Mouse (Mus musculus) ovary, postnatal 10 days (tissue): ENCODE measurements at regions not wholly inside any gene's neighbourhood (a gene's known extent, or its start where the extent isn't known, plus 50 kb on each side); places are given as distances from the start of the nearest gene placed in this dataset.
"Not testable (repeated sequence)": the region's sequence is repeated elsewhere in the genome, so short reads cannot be mapped to it uniquely, and the experiment has no call there.

Source experiments
- DNase-seq: peaks from one replicate; pipeline ENCODE4 v3.0.0; 2022; ENCODE audit warnings: low spot score

GRCm38 (mm10) chrX:50501181-50501580 is 72.9 kb upstream of the Olfr1324 start:
- DNase-seq, result no peak

- not testable (repeated sequence) for DNase-seq
Measured at GRCm38 (mm10) chrX:50490477-50490967, 62.2 kb upstream of the Olfr1324 start.
